Comparison of ENCODE assay signal across 12 mouse cellular contexts in the genomic region with DNA sequence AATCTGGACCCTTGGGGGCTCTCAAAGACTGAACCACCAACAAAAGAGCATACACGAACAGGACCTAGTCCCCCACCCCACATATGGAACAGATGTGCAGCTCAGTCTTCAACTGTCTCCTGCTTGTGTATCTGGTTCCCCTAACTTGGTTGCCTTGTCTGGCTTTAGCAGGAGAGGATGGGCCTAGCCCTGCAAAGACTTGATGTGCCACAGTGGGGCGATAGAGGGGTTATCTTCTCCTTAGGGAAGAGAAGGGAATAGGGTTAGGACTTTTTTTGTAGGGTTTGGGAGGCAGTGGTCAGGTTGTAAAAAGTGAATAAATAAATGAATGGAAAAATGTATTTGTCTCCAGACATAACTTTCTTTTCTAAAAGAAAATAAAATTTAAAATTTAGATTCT.
DNase-seq lines count a peak whose midpoint lies in the region; ATAC-seq and TF ChIP-seq lines count a peak whose summit lies in the region.
"Had no signal": no experiment of that assay in that cellular context is flagged by ENCODE, and none has a peak within 500 bp of the region (broad histone marks: within the 10 kb centered on the region; RNA-seq: fewer than 3 reads in every experiment).

No protein-coding gene starts in this region.

- no peak overlapping the region for H3K4me3 ChIP-seq in hindbrain, embryonic 11.5 days (ENCODE audit: low read depth, low read length)
- H3K4me3 ChIP-seq in hindbrain, embryonic 13.5 days, result no peak overlapping the region
- H3K4me3 ChIP-seq in neural tube, embryonic 11.5 days (ENCODE audit: low read depth, low read length), result no peak overlapping the region
- H3K4me3 ChIP-seq in stomach, postnatal 0 days (ENCODE audit: low read depth, low read length), result no peak overlapping the region
- H3K4me3 ChIP-seq: liver, embryonic 12.5 days; neural tube, embryonic 15.5 days had no signal

- H3K4me2 ChIP-seq in hindbrain, embryonic 11.5 days (replicated peaks; ENCODE audit: low read depth, low read length), result no peak overlapping the region
- H3K4me2 ChIP-seq in hindbrain, embryonic 13.5 days, result no peak overlapping the region
- H3K4me2 ChIP-seq in neural tube, embryonic 11.5 days (ENCODE audit: low read depth), result no peak overlapping the region
- no peak overlapping the region for H3K4me2 ChIP-seq in stomach, postnatal 0 days (replicated peaks; ENCODE audit: low read depth)
- H3K4me2 ChIP-seq: liver, embryonic 12.5 days; neural tube, embryonic 15.5 days had no signal

- no peaks in the 10 kb centered on the region for H3K9me3 ChIP-seq in hindbrain, embryonic 11.5 days (ENCODE audit: control insufficient read depth, low read length)
- H3K9me3 ChIP-seq in hindbrain, embryonic 13.5 days, result no peaks in the 10 kb centered on the region
- H3K9me3 ChIP-seq in neural tube, embryonic 11.5 days (ENCODE audit: control insufficient read depth, low read length), result no peaks in the 10 kb centered on the region
- no peaks in the 10 kb centered on the region for H3K9me3 ChIP-seq in stomach, postnatal 0 days (ENCODE audit: control insufficient read depth, low read length)
- H3K9me3 ChIP-seq: liver, embryonic 12.5 days; neural tube, embryonic 15.5 days had no signal

- no peaks in the 10 kb centered on the region for H3K4me1 ChIP-seq in hindbrain, embryonic 11.5 days (replicated peaks; ENCODE audit: control insufficient read depth, insufficient read depth, low read length)
- no peaks in the 10 kb centered on the region for H3K4me1 ChIP-seq in hindbrain, embryonic 13.5 days (replicated peaks)
- H3K4me1 ChIP-seq in neural tube, embryonic 11.5 days (ENCODE audit: control insufficient read depth, insufficient read depth, low read length), result no peaks in the 10 kb centered on the region
- no peaks in the 10 kb centered on the region for H3K4me1 ChIP-seq in stomach, postnatal 0 days (replicated peaks; ENCODE audit: control insufficient read depth, insufficient read depth)
- H3K4me1 ChIP-seq: liver, embryonic 12.5 days; neural tube, embryonic 15.5 days had no signal

- 23% methylated on average over 2 of the region's 2 CpGs for WGBS in hindbrain, embryonic 11.5 days
- 22% methylated on average over 2 of the region's 2 CpGs for WGBS in hindbrain, embryonic 13.5 days
- 27% methylated on average over 2 of the region's 2 CpGs for WGBS in neural tube, embryonic 11.5 days
- 30% methylated on average over 2 of the region's 2 CpGs for WGBS in stomach, postnatal 0 days

- H3K27ac ChIP-seq in hindbrain, embryonic 11.5 days (ENCODE audit: low read depth, low read length), result no peak overlapping the region
- no peak overlapping the region for H3K27ac ChIP-seq in hindbrain, embryonic 13.5 days
- no peak overlapping the region for H3K27ac ChIP-seq in neural tube, embryonic 11.5 days (ENCODE audit: low read depth, low read length)
- H3K27ac ChIP-seq in stomach, postnatal 0 days (replicated peaks), result no peak overlapping the region
- H3K27ac ChIP-seq: liver, embryonic 12.5 days; neural tube, embryonic 15.5 days had no signal

- DNase-seq in hindbrain, embryonic 11.5 days (ENCODE audit: low spot score), result peak; percentile 19
- peak; percentile 22 for DNase-seq in neural tube, embryonic 11.5 days (ENCODE audit: low spot score)
- no peak for DNase-seq in neural tube, embryonic 10.5 days (ENCODE audit: extremely low spot score, low spot score)
- peak; percentile 35 for DNase-seq in ZHBTc4 (ENCODE audit: low read depth, low spot score)
- no peak for DNase-seq in stomach, postnatal 0 days (ENCODE audit: low spot score)
- no peak for DNase-seq in ovary, postnatal 36 days (ENCODE audit: low spot score)
- DNase-seq: heart, adult 18-20 months; lung, postnatal 14 days; midbrain, embryonic 14.5 days had no signal

- TF ChIP-seq EP300 in stomach, postnatal 0 days (optimal IDR thresholded peaks at IDR 0.05), result no peak

- ATAC-seq in hindbrain, embryonic 11.5 days (ENCODE audit: low FRiP score), result no peak
- no peak for ATAC-seq in hindbrain, embryonic 13.5 days (ENCODE audit: low FRiP score)
- ATAC-seq in neural tube, embryonic 11.5 days (ENCODE audit: insufficient read depth, low FRiP score, low TSS enrichment), result no peak
- no peak for ATAC-seq in stomach, postnatal 0 days (ENCODE audit: low FRiP score, low TSS enrichment)
- ATAC-seq: liver, embryonic 12.5 days had no signal

- no peaks in the 10 kb centered on the region for H3K36me3 ChIP-seq in hindbrain, embryonic 11.5 days (ENCODE audit: control insufficient read depth, insufficient read depth, low read length)
- no peaks in the 10 kb centered on the region for H3K36me3 ChIP-seq in hindbrain, embryonic 13.5 days
- H3K36me3 ChIP-seq in neural tube, embryonic 11.5 days (ENCODE audit: control insufficient read depth, insufficient read depth, low read length), result no peaks in the 10 kb centered on the region
- H3K36me3 ChIP-seq in stomach, postnatal 0 days (ENCODE audit: control insufficient read depth, insufficient read depth, low read length), result no peaks in the 10 kb centered on the region
- H3K36me3 ChIP-seq: liver, embryonic 12.5 days; neural tube, embryonic 15.5 days had no signal

- peak; percentile 28 for TF ChIP-seq CTCF in stomach, postnatal 0 days (IDR thresholded peaks at IDR 0.05; ENCODE audit: low read depth)

- H3K9ac ChIP-seq in hindbrain, embryonic 11.5 days (ENCODE audit: low read depth, low read length), result no peak overlapping the region
- H3K9ac ChIP-seq in hindbrain, embryonic 13.5 days, result no peak overlapping the region
- H3K9ac ChIP-seq in neural tube, embryonic 11.5 days (ENCODE audit: low read length), result no peak overlapping the region
- H3K9ac ChIP-seq in stomach, postnatal 0 days (ENCODE audit: low read length), result no peak overlapping the region
- H3K9ac ChIP-seq: liver, embryonic 12.5 days; neural tube, embryonic 15.5 days had no signal

- H3K27me3 ChIP-seq in hindbrain, embryonic 11.5 days (ENCODE audit: control insufficient read depth, insufficient read depth, low read length), result no peaks in the 10 kb centered on the region
- no peaks in the 10 kb centered on the region for H3K27me3 ChIP-seq in hindbrain, embryonic 13.5 days
- H3K27me3 ChIP-seq in neural tube, embryonic 11.5 days (ENCODE audit: control insufficient read depth, insufficient read depth, low read length), result no peaks in the 10 kb centered on the region
- H3K27me3 ChIP-seq in stomach, postnatal 0 days (ENCODE audit: control insufficient read depth, insufficient read depth, low read length), result no peaks in the 10 kb centered on the region
- H3K27me3 ChIP-seq: liver, embryonic 12.5 days; neural tube, embryonic 15.5 days had no signal

Comparison
In these comparisons a context has a peak if more than half of its experiments do, and no peak if none do; other contexts are left out.
1. DNase-seq: peak in hindbrain, embryonic 11.5 days (single experiment), neural tube, embryonic 11.5 days (single experiment) and ZHBTc4 (single experiment); none in neural tube, embryonic 10.5 days (single experiment), stomach, postnatal 0 days (single experiment) and ovary, postnatal 36 days (single experiment).